In genomic region chr4:62636047-62636446, GRCm38 (mm10) we compare ENCODE assay signal across 24 mouse cellular contexts.
DNase-seq lines count a peak whose midpoint lies in the region; ATAC-seq and TF ChIP-seq lines count a peak whose summit lies in the region.
"Had no signal": no experiment of that assay in that cellular context is flagged by ENCODE, and none has a peak within 500 bp of the region (broad histone marks: within the 10 kb centered on the region; RNA-seq: fewer than 3 reads in every experiment).

No protein-coding gene starts in this region.

- H3K4me3 ChIP-seq in heart, embryonic 12.5 days, result no peak overlapping the region
- H3K4me3 ChIP-seq in spleen, adult 2 months (ENCODE audit: extremely low read depth, insufficient read depth, insufficient read length), result peak overlapping the region; percentile 41; the same call in 1 of the 2 replicates
- H3K4me3 ChIP-seq: hindbrain, embryonic 12.5 days; left cerebral cortex, adult 2 months; limb, embryonic 15.5 days; neural tube, embryonic 15.5 days had no signal

- H3K27ac ChIP-seq in heart, embryonic 12.5 days (ENCODE audit: poor library complexity, severe bottlenecking), result peak overlapping the region; percentile 45; the same call in 1 of the 2 replicates
- H3K27ac ChIP-seq in spleen, adult 2 months (ENCODE audit: insufficient read depth, low read length), result peak overlapping the region; percentile 34; the same call in 1 of the 2 replicates
- H3K27ac ChIP-seq: hindbrain, embryonic 12.5 days; left cerebral cortex, adult 2 months; limb, embryonic 15.5 days; liver, embryonic 14.5 days; neural tube, embryonic 15.5 days had no signal

- no peak for TF ChIP-seq POLR2A in spleen, adult 2 months (IDR thresholded peaks at IDR 0.05; ENCODE audit: low read depth, low read length)

- H3K9me3 ChIP-seq in heart, embryonic 12.5 days (replicated peaks), result no peaks in the 10 kb centered on the region
- H3K9me3 ChIP-seq: hindbrain, embryonic 12.5 days; limb, embryonic 15.5 days; neural tube, embryonic 15.5 days had no signal

- DNase-seq in adrenal gland, adult 2 months, result peak; percentile 59
- no peak for DNase-seq in adrenal gland, adult 18-20 months (ENCODE audit: low spot score in 2 of 2)
- no peak for DNase-seq in heart, adult 9 months (ENCODE audit: low spot score in 2 of 2)
- DNase-seq in spleen, adult 2 months (ENCODE audit: low read depth in 1 of 2, low spot score in 2 of 2), result no peak
- no peak for DNase-seq in spleen, postnatal 14 days (ENCODE audit: low spot score in 2 of 2)
- no peak for DNase-seq in kidney, postnatal 36 days
- DNase-seq: adrenal gland, postnatal 25 days; cerebellum, adult 9-10 months; heart, postnatal 10 days; kidney, adult 11 months; left cerebral cortex, postnatal 4 days; right cerebral cortex, adult 18-20 months; right cerebral cortex, postnatal 4 days; thymus, postnatal 4 days had no signal

- H3K9ac ChIP-seq in heart, embryonic 12.5 days, result no peak overlapping the region
- H3K9ac ChIP-seq: hindbrain, embryonic 12.5 days; limb, embryonic 15.5 days; liver, embryonic 14.5 days; neural tube, embryonic 15.5 days had no signal

- 73% methylated on average over 6 of the region's 6 CpGs for WGBS in heart, embryonic 12.5 days
- WGBS in spleen, adult 2 months, result 72% methylated on average over 6 of the region's 6 CpGs

- peaks cover 62% of the 10 kb centered on the region for H3K4me1 ChIP-seq in heart, embryonic 12.5 days (replicated peaks)
- H3K4me1 ChIP-seq in spleen, adult 2 months (ENCODE audit: control insufficient read depth, insufficient read depth, insufficient read length), result peaks cover 24% of the 10 kb centered on the region; the same call in 1 of the 2 replicates

- H3K27me3 ChIP-seq in heart, embryonic 12.5 days (replicated peaks), result peaks cover 25% of the 10 kb centered on the region
- H3K27me3 ChIP-seq in spleen, adult 2 months (ENCODE audit: control insufficient read depth, insufficient read depth, low read length), result no peaks in the 10 kb centered on the region
- H3K27me3 ChIP-seq: limb, embryonic 15.5 days; neural tube, embryonic 15.5 days; Patski had no signal

- H3K36me3 ChIP-seq in heart, embryonic 12.5 days, result peaks cover 13% of the 10 kb centered on the region; the same call in 1 of the 2 replicates
- H3K36me3 ChIP-seq in spleen, adult 2 months (ENCODE audit: control insufficient read depth, insufficient read depth, low read length), result 0 out of 2 replicates have a peak, but pooled peaks cover 2% of the 10 kb centered on the region
- H3K36me3 ChIP-seq: G1E; limb, embryonic 15.5 days; neural tube, embryonic 15.5 days had no signal

- no peak for ATAC-seq in heart, embryonic 12.5 days (ENCODE audit: insufficient number of reproducible peaks, low FRiP score)
- ATAC-seq: forebrain, embryonic 14.5 days; Patski had no signal

- no peak for TF ChIP-seq CTCF in spleen, adult 2 months (IDR thresholded peaks at IDR 0.05; ENCODE audit: extremely low read depth, insufficient read depth, insufficient read length, insufficient replicate concordance)

- no peak overlapping the region for H3K4me2 ChIP-seq in heart, embryonic 12.5 days
- H3K4me2 ChIP-seq: hindbrain, embryonic 12.5 days; limb, embryonic 15.5 days; midbrain, embryonic 11.5 days; neural tube, embryonic 15.5 days had no signal
